Mouse (Mus musculus): Measurements from ENCODE around the gene Foxo1. TPM values are rescaled to one million over a fixed set of nuclear protein-coding genes. Genes with fewer than 3 reads are reported as not detected.

The Foxo1 gene
- polyA plus RNA-seq, 1 experiment from 2014 or later = 2.9 TPM

GRCm38 (mm10) chr3:52327146-52327545 lies 59.0 kb downstream of the Foxo1 start:
- no peak for ATAC-seq (ENCODE audit: low FRiP score)
- no peaks in the 10 kb centered on the region for H3K9me3 ChIP-seq
- WGBS = 85% methylated on average over 13 of the region's 13 CpGs
- H3K27ac ChIP-seq = no peak overlapping the region
- no peak overlapping the region for H3K9ac ChIP-seq
- H3K4me1 ChIP-seq = peaks cover 3% of the 10 kb centered on the region; the same call in 1 of the 2 replicates
- no peak overlapping the region for H3K4me2 ChIP-seq
- H3K36me3 ChIP-seq (replicated peaks) = no peaks in the 10 kb centered on the region
- no peak overlapping the region for H3K4me3 ChIP-seq (replicated peaks)
- H3K27me3 ChIP-seq = no peaks in the 10 kb centered on the region

DNA sequence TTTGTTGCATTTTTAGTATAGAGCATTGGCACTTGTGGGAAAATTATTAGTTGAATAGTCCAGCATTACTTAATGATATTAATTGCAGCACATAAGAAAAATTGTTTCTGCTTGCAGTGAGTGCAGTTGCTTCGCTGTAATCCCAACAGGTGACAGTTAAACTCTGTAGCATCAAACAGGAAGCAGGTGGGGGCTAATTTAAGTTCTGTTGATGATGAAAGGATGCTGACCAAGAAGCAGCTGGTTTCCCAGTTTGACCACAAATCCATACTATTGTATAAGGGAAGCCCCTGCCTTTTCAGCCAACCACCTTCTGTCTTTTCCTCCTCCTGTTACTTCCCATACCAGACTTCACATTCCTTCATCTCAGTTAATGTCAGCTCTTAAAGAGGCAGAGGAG lies 63.6 kb downstream of the Foxo1 start:
- H3K27me3 ChIP-seq = no peaks in the 10 kb centered on the region
- H3K4me1 ChIP-seq = no peaks in the 10 kb centered on the region
- no peak overlapping the region for H3K9ac ChIP-seq
- 91% methylated on average over 1 of the region's 1 CpGs for WGBS
- no peaks in the 10 kb centered on the region for H3K9me3 ChIP-seq
- no peak overlapping the region for H3K4me3 ChIP-seq (replicated peaks)
- H3K27ac ChIP-seq = no peak overlapping the region
- no peak overlapping the region for H3K4me2 ChIP-seq
- no peaks in the 10 kb centered on the region for H3K36me3 ChIP-seq (replicated peaks)
- ATAC-seq (ENCODE audit: low FRiP score) = no peak

DNA sequence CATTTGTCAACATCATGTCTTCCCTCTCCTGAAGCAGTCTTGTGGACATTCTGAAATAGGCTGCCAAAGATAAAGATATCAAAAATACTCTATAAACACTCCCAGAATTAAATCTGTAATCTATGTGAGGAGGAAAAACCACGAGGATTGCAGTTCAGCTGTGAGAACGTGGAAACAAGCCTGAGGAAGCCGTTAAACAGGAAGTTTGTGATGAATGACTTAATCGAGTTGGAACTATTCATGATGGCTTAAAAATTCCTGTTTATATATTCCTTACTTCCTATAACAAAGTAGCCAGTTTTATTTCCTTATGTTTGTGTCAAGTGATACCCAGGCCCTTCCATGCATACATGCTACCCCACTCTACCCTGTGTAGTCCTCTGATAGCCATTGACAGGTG lies 70.6 kb downstream of the Foxo1 start:
- Histone ChIP-seq H3K27ac (no peak overlapping the region), H3K9ac (no peak overlapping the region), H3K4me2 (no peak overlapping the region), H3K4me3 (replicated peaks) (no peak overlapping the region), H3K4me1 (peaks cover 10% of the 10 kb centered on the region), H3K27me3 (no peaks in the 10 kb centered on the region), H3K9me3 (no peaks in the 10 kb centered on the region), H3K36me3 (replicated peaks) (no peaks in the 10 kb centered on the region)
- WGBS = 93% methylated on average over 4 of the region's 4 CpGs
- ATAC-seq (ENCODE audit: low FRiP score) = no peak

DNA sequence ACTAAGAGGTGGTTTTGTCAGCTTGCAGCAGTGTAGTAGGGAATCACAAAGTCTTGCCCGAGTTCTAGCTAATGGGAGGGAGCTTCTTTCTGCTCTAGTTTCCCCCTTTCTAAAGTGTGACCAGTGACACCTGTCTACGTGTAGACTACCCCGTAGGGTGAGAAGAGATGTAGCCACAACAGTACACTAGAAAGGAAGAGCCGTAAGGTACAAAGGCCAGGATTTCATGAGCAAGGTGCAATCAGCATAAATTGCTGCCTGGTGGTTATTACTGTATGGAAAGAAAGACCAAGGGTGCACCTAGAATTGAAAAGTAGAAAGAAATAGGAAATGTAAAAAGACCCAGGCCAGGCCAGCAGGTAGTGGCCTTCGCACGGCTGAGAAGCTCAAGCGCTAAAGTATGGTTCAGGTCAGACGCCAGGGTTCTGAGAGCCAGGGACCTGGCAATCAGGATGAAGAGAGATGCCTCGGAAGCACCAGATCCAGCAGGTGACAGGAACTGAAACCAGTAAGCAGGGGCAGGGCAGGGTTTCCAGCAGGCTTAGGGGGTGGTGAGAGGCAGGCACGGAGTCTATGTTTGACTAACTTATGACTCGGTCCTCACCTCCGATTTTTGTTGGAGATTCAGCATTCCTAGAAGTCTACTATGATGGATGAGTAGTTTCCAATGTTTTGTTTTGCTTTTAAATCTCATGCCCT lies 72.3 kb downstream of the Foxo1 start:
- Histone ChIP-seq H3K4me3 (replicated peaks) (no peak overlapping the region), H3K4me1 (peaks cover 10% of the 10 kb centered on the region), H3K27ac (no peak overlapping the region), H3K9me3 (no peaks in the 10 kb centered on the region), H3K9ac (no peak overlapping the region), H3K27me3 (no peaks in the 10 kb centered on the region), H3K36me3 (replicated peaks) (no peaks in the 10 kb centered on the region), H3K4me2 (no peak overlapping the region)
- WGBS = 92% methylated on average over 12 of the region's 12 CpGs
- no peak for ATAC-seq (ENCODE audit: low FRiP score)

DNA sequence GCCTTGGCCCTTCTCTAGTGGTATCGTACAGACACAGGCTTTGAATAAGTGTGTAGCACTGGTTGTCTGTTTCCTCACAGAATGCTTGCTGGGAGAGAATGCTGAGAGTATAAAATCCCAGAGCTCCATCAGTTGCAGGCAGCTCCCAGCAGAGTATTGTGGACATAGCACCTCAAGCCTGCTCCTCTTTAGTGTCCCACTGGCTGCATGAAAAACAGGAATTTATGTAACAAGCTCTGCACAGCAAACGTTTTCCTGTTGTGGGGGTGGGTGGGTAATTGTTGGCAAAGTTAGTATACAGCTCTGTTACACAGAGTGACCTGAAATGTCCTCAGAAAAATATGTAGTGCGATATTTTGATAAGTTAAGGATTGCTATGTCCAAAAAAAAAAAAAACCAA lies 74.1 kb downstream of the Foxo1 start:
- no peak overlapping the region for H3K4me2 ChIP-seq
- ATAC-seq (ENCODE audit: low FRiP score) = no peak
- H3K27ac ChIP-seq = no peak overlapping the region
- no peaks in the 10 kb centered on the region for H3K9me3 ChIP-seq
- no peak overlapping the region for H3K9ac ChIP-seq
- H3K27me3 ChIP-seq = no peaks in the 10 kb centered on the region
- peaks cover 4% of the 10 kb centered on the region; the same call in 1 of the 2 replicates for H3K36me3 ChIP-seq (replicated peaks)
- 71% methylated on average over 3 of the region's 3 CpGs for WGBS
- no peak overlapping the region for H3K4me3 ChIP-seq (replicated peaks)
- H3K4me1 ChIP-seq = peaks cover 10% of the 10 kb centered on the region

GRCm38 (mm10) chr3:52342801-52343200 lies 74.7 kb downstream of the Foxo1 start:
- Histone ChIP-seq H3K4me3 (replicated peaks) (no peak overlapping the region), H3K36me3 (replicated peaks) (peaks cover 4% of the 10 kb centered on the region; the same call in 1 of the 2 replicates), H3K27ac (no peak overlapping the region), H3K9me3 (no peaks in the 10 kb centered on the region), H3K27me3 (no peaks in the 10 kb centered on the region), H3K4me2 (no peak overlapping the region), H3K9ac (no peak overlapping the region), H3K4me1 (peaks cover 10% of the 10 kb centered on the region)
- ATAC-seq (ENCODE audit: low FRiP score) = no peak
- 36% methylated on average over 3 of the region's 3 CpGs for WGBS

DNA sequence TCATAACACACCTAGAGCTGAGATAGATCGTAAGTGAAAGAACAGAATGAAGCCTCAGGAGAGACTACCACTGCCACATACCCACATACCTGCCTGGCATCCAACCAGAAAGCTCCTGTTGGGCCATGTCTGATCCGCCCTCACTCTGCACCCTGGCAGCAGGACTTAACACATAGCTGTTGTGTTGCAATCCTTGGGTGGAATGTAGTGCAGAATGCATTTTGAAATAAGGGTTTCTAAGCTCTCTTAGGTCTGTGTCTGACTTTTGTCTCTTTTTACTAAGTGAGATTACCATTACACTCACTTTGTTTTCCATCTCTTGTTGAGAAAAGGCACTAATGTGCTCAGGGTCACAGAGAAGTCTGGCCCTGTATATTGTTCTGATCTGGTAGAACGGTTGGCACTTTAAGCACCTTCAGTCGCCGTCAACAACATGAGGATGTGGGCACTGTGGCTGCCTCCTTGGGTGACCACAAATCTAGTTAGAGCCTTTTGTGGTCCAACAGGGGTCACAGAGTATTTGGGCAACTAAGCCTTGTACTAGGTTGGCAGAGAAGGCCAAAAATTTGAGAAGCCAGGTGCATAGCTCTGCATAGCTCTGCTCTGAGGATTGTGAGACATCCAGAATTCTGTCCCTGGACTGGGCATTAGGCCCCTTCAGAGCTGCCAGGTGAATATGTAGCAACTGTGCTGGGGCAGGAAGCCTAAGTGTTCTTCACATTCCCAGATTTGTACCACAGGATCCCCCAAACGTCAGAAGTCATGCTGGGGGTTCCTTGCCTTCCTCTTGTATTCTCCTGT lies 75.3 kb downstream of the Foxo1 start:
- no peak overlapping the region for H3K27ac ChIP-seq
- peaks cover 4% of the 10 kb centered on the region; the same call in 1 of the 2 replicates for H3K36me3 ChIP-seq (replicated peaks)
- ATAC-seq (ENCODE audit: low FRiP score) = no peak
- no peaks in the 10 kb centered on the region for H3K9me3 ChIP-seq
- H3K4me1 ChIP-seq = peaks cover 10% of the 10 kb centered on the region
- H3K9ac ChIP-seq = no peak overlapping the region
- H3K4me2 ChIP-seq = no peak overlapping the region
- 86% methylated on average over 6 of the region's 6 CpGs for whole genome bisulfite sequencing
- H3K4me3 ChIP-seq (replicated peaks) = no peak overlapping the region
- no peaks in the 10 kb centered on the region for H3K27me3 ChIP-seq

DNA sequence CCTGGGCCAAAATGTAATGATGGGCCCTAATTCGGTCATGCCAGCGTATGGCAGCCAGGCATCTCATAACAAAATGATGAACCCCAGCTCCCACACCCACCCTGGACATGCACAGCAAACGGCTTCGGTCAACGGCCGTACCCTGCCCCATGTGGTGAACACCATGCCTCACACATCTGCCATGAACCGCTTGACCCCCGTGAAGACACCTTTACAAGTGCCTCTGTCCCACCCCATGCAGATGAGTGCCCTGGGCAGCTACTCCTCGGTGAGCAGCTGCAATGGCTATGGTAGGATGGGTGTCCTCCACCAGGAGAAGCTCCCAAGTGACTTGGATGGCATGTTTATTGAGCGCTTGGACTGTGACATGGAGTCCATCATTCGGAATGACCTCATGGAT lies 77.7 kb downstream of the Foxo1 start:
- no peaks in the 10 kb centered on the region for H3K9me3 ChIP-seq
- peaks cover 4% of the 10 kb centered on the region; the same call in 1 of the 2 replicates for H3K36me3 ChIP-seq (replicated peaks)
- no peak overlapping the region for H3K9ac ChIP-seq
- ATAC-seq (ENCODE audit: low FRiP score) = no peak
- peaks cover 10% of the 10 kb centered on the region for H3K4me1 ChIP-seq
- whole genome bisulfite sequencing = 96% methylated on average over 11 of the region's 11 CpGs
- H3K4me3 ChIP-seq (replicated peaks) = no peak overlapping the region
- no peak overlapping the region for H3K27ac ChIP-seq
- H3K27me3 ChIP-seq = no peaks in the 10 kb centered on the region
- no peak overlapping the region for H3K4me2 ChIP-seq

DNA sequence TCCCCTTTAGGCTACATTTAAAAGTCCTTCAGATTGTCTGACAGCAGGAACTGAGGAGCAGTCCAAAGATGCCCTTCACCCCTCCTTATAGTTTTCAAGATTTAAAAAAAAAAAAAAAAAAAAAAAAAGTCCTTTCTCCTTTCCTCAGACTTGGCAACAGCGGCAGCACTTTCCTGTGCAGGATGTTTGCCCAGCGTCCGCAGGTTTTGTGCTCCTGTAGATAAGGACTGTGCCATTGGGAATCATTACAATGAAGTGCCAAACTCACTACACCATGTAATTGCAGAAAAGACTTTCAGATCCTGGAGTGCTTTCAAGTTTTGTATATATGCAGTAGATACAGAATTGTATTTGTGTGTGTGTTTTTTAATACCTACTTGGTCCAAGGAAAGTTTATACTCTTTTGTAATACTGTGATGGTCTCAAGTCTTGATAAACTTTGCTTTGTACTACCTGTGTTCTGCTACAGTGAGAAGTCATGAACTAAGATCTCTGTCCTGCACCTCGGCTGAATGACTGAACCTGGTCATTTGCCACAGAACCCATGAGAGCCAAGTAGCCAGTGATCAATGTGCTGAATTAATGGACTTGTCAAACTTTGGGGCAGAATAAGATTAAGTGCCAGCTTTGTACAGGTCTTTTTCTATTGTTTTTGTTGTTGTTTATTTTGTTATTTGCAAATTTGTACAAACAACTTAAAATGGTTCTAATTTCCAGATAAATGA lies 79.0 kb downstream of the Foxo1 start:
- H3K4me2 ChIP-seq = no peak overlapping the region
- ATAC-seq (ENCODE audit: low FRiP score) = no peak
- WGBS = 88% methylated on average over 4 of the region's 4 CpGs
- no peaks in the 10 kb centered on the region for H3K9me3 ChIP-seq
- H3K4me1 ChIP-seq = peaks cover 7% of the 10 kb centered on the region
- H3K4me3 ChIP-seq (replicated peaks) = no peak overlapping the region
- H3K36me3 ChIP-seq (replicated peaks) = peaks cover 4% of the 10 kb centered on the region; the same call in 1 of the 2 replicates
- no peak overlapping the region for H3K27ac ChIP-seq
- no peaks in the 10 kb centered on the region for H3K27me3 ChIP-seq
- H3K9ac ChIP-seq = no peak overlapping the region

GRCm38 (mm10) chr3:52347980-52348622 lies 80.0 kb downstream of the Foxo1 start:
- ATAC-seq (ENCODE audit: low FRiP score) = no peak
- WGBS = 76% methylated on average over 10 of the region's 10 CpGs
- no peak overlapping the region for H3K9ac ChIP-seq
- peaks cover 4% of the 10 kb centered on the region; the same call in 1 of the 2 replicates for H3K36me3 ChIP-seq (replicated peaks)
- H3K4me1 ChIP-seq = no peaks in the 10 kb centered on the region
- no peak overlapping the region for H3K4me3 ChIP-seq (replicated peaks)
- H3K4me2 ChIP-seq = no peak overlapping the region
- no peak overlapping the region for H3K27ac ChIP-seq
- H3K9me3 ChIP-seq = no peaks in the 10 kb centered on the region
- no peaks in the 10 kb centered on the region for H3K27me3 ChIP-seq

DNA sequence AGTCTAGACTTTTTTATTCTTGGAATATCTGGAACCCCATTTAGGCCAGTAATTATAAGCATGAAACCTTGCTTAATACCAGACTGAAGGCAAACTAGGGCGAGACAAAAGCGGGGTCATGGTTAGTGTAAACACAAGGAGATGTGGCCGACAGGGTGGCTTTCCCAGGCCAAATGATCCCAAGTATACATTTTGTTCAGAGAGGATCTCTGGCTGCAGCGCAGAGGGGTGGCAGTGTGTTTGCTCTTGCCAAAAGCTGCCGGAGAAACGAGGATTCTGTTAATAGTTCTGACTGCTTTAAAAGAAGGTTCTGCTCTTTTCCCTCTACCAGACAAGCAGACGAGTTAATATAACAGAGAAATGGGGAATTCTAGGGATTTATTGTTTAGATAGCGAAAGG lies 82.5 kb downstream of the Foxo1 start:
- WGBS = 85% methylated on average over 8 of the region's 8 CpGs
- no peak overlapping the region for H3K27ac ChIP-seq
- H3K4me2 ChIP-seq = no peak overlapping the region
- H3K9ac ChIP-seq = no peak overlapping the region
- no peaks in the 10 kb centered on the region for H3K4me1 ChIP-seq
- H3K36me3 ChIP-seq (replicated peaks) = peaks cover 3% of the 10 kb centered on the region; the same call in 1 of the 2 replicates
- H3K9me3 ChIP-seq = no peaks in the 10 kb centered on the region
- H3K27me3 ChIP-seq = no peaks in the 10 kb centered on the region
- no peak overlapping the region for H3K4me3 ChIP-seq (replicated peaks)
- no peak for ATAC-seq (ENCODE audit: low FRiP score)

DNA sequence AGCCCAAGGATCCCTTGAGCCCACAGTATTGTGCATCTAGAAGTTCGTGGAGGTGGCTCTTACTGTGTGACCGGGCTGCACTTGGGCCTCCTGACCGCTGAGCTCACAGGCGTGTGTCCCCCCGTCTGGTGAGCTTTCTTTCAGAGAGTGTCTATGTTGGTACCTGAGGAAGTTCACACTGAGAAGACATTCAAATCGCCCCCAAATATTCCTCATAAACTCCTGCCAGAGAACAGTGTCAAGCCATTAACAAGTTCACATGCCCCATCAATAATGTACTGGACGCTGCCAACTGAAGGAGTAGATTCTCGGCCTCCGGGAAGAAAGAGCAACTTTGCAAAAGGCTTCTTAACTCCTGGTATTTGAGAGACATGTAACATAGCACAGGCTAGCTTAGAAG lies 83.8 kb downstream of the Foxo1 start:
- Histone ChIP-seq H3K4me1 (no peaks in the 10 kb centered on the region), H3K36me3 (replicated peaks) (no peaks in the 10 kb centered on the region), H3K27ac (no peak overlapping the region), H3K9me3 (no peaks in the 10 kb centered on the region), H3K4me2 (no peak overlapping the region), H3K9ac (no peak overlapping the region), H3K27me3 (no peaks in the 10 kb centered on the region), H3K4me3 (replicated peaks) (no peak overlapping the region)
- 73% methylated on average over 9 of the region's 9 CpGs for WGBS
- no peak for ATAC-seq (ENCODE audit: low FRiP score)
